Mouse (Mus musculus) gonadal fat pad, adult 2 months (tissue): Measurements from ENCODE around the gene Dnajc28. TPM values are rescaled to one million over a fixed set of nuclear protein-coding genes. Genes with fewer than 3 reads are reported as not detected.

ENCODE experiments used
- DNase-seq: peaks from one replicate; pipeline ENCODE4 v3.0.0-alpha.2; 2012; ENCODE audit warnings: low read depth
- polyA plus RNA-seq: library from polyadenylated mRNA; depleted of rRNA; stranded (reverse); fragments of >200 nt; gene quantifications from 2 replicates; pipeline ENCODE4 v1.2.3, GENCODE M21; 2012; rRNA removed

The Dnajc28 gene
- polyA plus RNA-seq, 1 experiment: 1.5 TPM

DNA sequence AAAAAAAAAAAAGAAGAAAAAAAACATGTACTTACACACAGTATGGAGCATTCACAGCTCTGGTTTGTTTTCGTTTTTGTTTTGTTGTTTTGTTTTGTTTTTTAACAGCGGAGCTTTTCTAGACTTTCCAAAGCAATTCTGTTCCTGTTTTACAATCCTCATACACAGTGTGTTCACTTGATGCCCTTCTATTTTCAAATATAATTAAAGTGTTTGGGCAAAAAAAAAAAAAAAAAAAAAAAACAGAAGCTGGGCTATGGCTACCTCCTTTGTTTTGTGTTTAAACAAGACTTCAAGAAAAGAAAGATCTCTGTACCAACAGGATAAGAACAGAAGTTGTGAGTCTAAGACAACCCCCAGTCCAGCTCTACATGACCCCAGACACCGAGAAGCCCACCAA, 30.1 kb downstream of the Dnajc28 start:
- DNase-seq: no peak

DNA sequence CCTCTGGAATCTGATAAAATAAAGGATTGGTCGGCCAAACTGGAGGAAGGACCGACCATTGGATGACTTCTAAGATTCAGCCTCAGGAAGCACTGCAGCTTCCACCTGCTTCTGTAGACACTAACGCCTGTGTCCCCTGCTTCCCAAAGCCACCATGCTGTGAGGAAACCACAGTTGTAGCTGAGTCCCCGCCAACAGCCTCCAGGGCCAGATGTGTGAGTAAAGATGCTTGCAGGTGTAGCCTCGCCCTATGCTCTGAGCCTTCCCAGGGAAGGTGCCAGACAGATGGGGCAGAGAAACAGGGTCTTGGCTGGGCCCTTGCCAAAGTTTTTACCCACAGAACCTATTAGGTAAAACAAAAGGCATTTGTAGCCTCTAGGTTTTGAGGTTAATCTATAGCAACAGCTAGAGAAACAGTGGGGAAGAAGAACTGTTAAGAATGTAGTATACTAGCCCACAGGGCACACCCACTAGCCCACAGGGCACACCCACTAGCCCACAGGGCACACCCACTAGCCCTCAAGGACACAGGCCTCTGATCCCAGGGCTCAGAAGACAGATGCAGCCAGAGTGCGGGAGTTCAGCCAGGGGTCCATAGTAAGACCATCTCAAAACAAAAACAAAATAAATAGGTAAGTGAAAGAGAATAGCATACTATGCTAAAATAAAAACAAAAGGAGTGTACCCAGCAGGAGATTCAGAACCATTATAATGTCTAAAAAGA, 30.9 kb downstream of the Dnajc28 start:
- DNase-seq: no peak

DNA sequence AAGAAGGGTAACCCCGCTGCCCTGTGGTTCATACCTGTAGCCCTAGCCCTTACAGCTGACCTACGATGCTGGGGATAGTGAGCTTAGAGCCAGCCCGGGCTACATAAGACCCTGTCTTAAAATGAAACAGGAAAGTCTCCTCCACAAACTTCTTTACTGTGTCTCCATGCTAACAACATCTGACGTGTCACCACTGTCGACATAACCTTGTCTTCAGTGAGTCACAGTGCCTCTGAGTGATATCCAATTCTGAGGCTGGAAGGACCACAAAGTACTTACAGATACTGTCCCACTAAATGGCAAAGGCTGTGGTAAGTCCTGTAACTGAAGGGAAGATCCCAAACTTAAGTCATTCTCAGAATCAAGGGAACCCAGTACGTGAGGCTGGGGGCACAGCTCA, 32.6 kb downstream of the Dnajc28 start:
- DNase-seq: no peak

DNA sequence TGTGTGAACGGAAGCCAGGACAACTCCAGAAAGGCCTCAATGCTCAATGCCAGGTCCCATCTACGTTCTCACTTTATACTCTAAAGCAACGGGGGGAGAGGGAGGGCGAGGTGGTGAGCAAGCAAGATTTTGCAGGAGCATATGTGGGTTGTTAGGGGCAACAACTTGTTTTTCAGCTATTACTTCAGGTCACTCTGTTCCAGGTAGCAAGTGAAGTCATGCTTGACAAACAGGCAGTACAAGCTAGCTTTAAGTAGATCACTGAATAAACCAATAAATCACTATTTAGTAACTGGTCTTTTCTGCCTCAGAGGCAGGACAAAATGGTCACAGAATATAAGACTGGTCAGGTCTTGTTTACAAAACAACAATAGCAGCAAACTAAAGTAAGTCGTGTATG, 33.2 kb downstream of the Dnajc28 start:
- no peak for DNase-seq

DNA sequence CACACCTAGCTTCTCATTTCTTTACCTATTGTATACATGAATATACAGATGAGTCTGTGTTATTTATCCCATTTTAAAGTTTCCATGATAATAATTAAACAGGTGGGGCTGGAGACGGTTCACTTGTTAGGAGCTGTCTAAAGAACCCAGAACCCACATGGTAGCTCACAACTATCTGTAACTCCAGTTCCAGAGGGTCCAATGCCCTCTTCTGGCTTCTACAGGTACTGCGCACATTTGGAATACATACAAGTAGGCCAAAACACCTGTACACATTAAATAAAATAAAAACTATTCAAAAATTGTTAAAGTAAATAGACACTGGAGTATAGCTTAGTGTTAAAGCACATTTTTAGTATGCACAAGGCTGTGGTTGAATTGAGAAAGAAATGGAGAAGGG, 36.5 kb downstream of the Dnajc28 start:
- DNase-seq: no peak

DNA sequence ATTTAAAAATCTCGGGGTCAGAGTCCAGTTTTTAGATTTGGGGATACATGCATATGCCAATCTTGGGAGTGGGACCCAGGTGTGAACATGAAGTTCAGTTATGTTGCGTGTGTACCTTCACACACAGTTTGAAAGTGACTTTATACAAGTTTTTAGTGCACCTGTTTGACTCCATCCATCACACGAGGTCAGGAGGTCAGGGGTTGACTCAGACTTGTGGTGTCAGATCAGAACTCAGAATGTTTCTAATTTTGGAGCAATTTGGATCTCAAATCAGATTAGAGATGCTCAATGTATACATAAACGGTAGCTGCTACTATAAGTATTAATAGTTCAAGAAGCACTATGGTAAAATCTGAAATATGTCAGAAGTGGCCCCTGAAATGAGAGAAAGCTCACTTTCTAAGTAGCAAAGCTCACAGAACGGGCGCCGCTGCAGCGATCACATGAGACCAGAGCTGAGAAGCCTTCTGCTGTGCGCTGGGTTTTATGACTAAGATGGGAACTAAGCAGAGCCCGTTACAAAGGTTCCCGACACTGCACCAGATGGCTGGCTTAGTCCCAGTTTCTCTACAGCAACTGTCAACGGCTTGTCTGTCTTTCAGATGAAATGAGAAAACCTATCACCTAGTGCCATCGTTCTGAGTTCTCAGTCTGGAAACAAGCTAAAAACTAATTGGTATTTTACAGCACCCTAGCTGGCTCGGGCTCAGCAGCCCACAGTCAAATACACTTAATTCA, 39.7 kb downstream of the Dnajc28 start:
- no peak for DNase-seq

DNA sequence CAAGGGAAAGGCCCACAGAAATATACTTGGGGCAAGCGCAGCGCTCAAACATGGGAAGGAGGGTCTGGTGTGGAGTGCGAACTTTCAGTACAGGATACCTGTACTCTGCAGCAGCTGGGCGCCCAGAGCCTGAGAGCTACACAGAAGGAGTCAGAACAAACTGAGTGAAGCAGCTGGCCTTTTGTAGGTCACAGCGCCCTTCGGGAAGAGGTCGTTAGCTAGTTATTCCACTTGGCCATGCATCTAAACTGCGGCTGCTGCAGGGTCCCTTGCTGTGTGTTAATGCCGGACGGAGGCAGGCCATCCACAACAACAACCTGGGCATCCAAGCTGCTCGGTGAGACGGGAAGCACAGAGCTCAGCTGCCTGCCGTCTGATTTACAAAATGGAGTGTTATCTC, 43.7 kb downstream of the Dnajc28 start:
- DNase-seq: no peak

DNA sequence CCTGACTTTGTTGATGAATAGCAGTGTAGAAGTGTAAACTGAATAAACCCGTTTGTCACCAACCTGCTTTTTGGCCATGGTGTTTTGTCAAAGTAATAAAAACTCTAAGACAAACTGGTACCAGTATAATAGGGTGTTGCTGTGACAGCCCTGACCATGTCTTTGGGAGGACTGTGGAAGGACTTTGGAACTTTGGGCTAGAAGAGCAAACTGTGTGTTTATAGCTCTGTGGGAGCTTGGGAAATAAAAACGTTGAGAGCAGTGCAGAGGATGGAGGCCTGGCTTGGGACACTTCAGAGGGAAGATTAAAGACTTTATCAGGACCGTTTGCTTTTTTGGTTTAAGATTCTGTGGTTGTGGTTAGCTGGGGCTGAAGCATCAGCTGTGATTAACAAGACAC, 47.7 kb downstream of the Dnajc28 start:
- no peak for DNase-seq

DNA sequence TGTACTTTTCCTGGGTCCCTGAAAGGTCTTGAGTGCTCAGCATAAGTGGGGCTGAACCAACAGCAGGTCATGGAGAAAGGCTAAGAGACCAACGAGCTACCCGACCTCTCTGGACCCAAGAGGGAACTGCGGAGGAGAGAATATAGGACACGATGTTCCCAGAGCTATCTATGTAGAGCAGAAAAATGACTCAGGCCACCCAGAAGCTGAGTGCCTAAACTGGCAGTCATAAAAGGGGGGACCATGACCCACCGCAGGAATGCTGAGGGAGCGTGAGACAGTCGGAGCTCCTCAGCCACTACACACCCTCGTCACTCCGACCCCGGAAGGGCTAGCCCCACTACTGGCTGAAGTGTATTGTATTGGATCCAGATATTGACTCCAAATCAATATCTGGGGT, 49.9 kb downstream of the Dnajc28 start:
- DNase-seq: no peak

DNA sequence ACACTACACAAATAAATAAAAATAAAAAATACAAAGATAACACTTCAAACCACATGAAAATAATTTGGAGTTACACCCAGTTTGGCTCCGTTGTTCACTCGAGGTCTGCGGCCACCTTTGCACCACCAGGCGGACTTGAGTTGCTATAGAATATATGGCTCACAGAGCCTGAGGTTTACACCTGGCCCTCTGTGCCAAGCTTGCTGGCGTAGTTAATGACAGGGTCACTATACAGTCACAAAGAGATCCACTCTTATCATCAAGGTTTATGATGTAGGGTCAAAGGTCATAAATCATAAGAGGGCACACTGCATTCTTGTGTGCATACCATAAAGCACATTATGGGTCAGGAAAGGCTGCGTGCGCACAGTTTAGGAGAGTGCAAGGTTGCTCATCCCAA, 52.8 kb downstream of the Dnajc28 start:
- no peak for DNase-seq

DNA sequence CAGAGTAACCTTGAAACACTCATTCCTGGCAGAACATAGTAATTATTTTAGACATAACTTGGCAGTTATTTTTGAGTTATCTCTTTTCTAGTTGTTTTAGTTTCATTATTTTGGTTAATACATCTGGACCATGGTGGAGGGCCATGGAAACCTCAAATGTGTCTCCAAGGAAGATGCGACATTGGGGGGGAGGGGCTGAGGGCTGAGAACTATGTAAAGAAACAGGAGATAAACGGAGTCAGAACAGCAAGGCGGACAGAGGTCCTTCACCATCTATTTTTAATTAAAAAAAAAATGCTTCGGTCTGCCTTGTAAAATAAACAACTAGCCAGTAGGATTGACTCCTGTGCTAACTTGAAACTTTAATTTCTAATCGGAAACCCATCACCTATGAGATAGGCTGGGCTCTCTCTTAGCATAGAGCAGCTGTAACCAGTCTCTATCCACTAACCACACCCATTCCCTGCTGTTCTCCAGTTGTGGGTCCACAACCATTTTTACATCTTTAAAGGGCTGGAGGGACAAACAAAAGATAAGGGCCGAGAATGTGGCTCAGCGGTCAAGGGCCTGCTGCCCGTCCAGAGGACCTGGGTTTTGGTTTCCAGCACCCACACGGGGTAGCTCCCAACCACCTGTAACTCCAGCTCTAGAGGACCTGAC, 53.4 kb downstream of the Dnajc28 start:
- DNase-seq: no peak

DNA sequence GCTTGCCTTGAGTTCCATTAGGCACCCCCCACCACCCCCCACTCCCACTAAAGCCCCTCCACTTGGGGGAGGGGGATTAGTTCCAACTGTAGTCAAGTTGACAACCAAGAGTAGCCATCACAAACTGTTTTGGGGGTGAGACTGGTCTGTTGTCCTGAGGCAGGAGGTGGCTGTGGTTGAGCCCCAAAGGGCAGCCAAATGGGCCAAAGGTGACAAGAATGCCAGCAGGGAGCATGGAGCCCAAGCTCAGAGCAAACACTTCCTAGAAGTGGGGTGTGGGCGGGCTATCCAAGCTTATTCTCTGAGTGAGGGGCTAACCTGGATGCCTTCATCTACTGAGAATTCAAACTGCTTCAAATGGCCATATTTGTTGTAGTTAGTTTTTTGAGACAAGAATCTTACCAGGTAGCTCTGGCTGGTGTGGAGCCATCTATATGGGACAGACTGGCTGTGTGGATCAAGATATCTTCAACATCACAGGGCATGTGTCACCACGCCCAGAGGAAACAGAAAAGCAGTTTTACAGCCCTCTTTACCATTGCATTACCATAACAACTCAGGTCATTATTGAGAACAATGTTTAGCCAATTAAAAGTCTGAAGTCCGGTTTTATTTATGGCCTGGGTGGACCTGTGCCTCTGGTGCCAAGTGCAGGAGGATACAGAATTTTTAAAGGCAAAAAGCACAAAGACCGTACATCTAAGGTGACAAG, 54.1 kb downstream of the Dnajc28 start:
- DNase-seq: no peak

Other genes with a start within 250 kb of the Dnajc28 start
- 72.4 and 81.7 TPM in 2 replicates for gene Ifnar2, start 246.2 kb downstream of the Dnajc28 start, polyA plus RNA-seq
- gene Gm21970, start 227.3 kb downstream of the Dnajc28 start, polyA plus RNA-seq: not detected in 2 replicates
- 45.8 and 55.7 TPM in 2 replicates for gene Il10rb, start 212.9 kb downstream of the Dnajc28 start, polyA plus RNA-seq
- 25.7 and 26.7 TPM in 2 replicates for gene Ifnar1, start 133.8 kb downstream of the Dnajc28 start, polyA plus RNA-seq
- gene Ifngr2, start 72.0 kb downstream of the Dnajc28 start, polyA plus RNA-seq: 39.0 and 46.2 TPM in 2 replicates
- gene Tmem50b, start 21.2 kb downstream of the Dnajc28 start, polyA plus RNA-seq: 81.1 and 81.7 TPM in 2 replicates
- gene Gart, start 27.9 kb upstream of the Dnajc28 start, polyA plus RNA-seq: 35.3 and 36.3 TPM in 2 replicates
- gene Son, start 28.5 kb upstream of the Dnajc28 start, polyA plus RNA-seq: 110 and 115 TPM in 2 replicates
- 3.6 and 3.8 TPM in 2 replicates for gene Donson, start 69.7 kb upstream of the Dnajc28 start, polyA plus RNA-seq
- 25.1 and 30.9 TPM in 2 replicates for gene Cryzl1, start 109.9 kb upstream of the Dnajc28 start, polyA plus RNA-seq
- 19.0 and 25.8 TPM in 2 replicates for gene Itsn1, start 110.3 kb upstream of the Dnajc28 start, polyA plus RNA-seq